Mouse (Mus musculus): ENCODE data around the gene 2300009A05Rik. TPM values are rescaled to one million over a fixed set of nuclear protein-coding genes. Genes with fewer than 3 reads are reported as not detected.

2300009A05Rik gene
- 9.7 TPM for polyA plus RNA-seq (2017; shearing (Covaris generic))

GRCm38 (mm10) chr9:63398611-63399462 is at the start of gene 2300009A05Rik:
Gene 2300009A05Rik (minus strand): TSS chr9:63399246.

GRCm38 (mm10) chr9:63377270-63378142 is 21.5 kb downstream of the 2300009A05Rik start, which contains the start of gene Map2k5:
Gene Map2k5 (minus strand): TSS chr9:63377902.

Other genes starting within 250 kb of the 2300009A05Rik start
- 15.7 TPM for gene Map2k5, start 21.3 kb downstream of the 2300009A05Rik start, polyA plus RNA-seq (2017; shearing (Covaris generic))
- not detected for gene Iqch, start 203.2 kb upstream of the 2300009A05Rik start, polyA plus RNA-seq (2017; shearing (Covaris generic))
- gene Aagab, start 203.4 kb upstream of the 2300009A05Rik start, polyA plus RNA-seq (2017; shearing (Covaris generic)) = 58.8 TPM